ENCODE assay signal across 18 mouse cellular contexts in the genomic region with DNA sequence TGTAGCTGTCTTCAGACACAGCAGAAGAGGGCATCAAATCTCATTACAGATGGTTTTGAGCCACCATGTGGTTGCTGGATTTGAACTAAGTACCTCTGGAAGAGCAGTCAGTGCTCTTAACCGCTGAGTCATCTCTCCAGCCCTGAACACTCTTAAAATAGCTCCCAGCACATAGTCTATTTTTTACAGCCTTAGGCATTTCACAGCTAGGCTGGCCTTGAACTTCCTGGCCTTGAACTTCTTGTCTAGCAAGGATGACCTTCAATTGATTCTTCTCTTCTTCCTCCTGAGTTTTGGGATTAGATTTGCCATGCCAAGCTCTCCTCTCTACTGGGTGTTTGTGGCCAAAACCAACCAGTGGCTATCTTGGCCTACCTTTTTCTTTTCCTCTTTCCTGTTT. TPM values are rescaled to one million over a fixed set of nuclear protein-coding genes. Genes with fewer than 3 reads are reported as not detected.
DNase-seq lines count a peak whose midpoint lies in the region; ATAC-seq and TF ChIP-seq lines count a peak whose summit lies in the region.
"Had no signal": no experiment of that assay in that cellular context is flagged by ENCODE, and none has a peak within 500 bp of the region (broad histone marks: within the 10 kb centered on the region; RNA-seq: fewer than 3 reads in every experiment).

No protein-coding gene starts in this region.

- ATAC-seq in liver, postnatal 0 days: no peak

- DNase-seq in adrenal gland, adult (ENCODE audit: inconsistent age in 2 of 2, low spot score in 1 of 2): peak; percentile 37 to 64
- DNase-seq in adrenal gland, postnatal 10 days: no peak
- peak; percentile 47 for DNase-seq in liver, adult 2 months (ENCODE audit: extremely low read depth, low read depth, low spot score)
- no peak for DNase-seq in liver
- DNase-seq in R1 (ENCODE audit: low read depth, low spot score): peak; percentile 94
- no peak for DNase-seq in liver, postnatal 0 days
- DNase-seq in layer of hippocampus, postnatal 10 days (ENCODE audit: low spot score in 2 of 2): no peak
- DNase-seq in cerebellum, adult 2 months: no peak
- DNase-seq: B cell, adult 2 months; cerebellum, adult 9-10 months; heart, postnatal 10 days; kidney, adult 9 months; lung, adult 18-20 months; lung, postnatal 4 days; spleen, adult 18-20 months; thymus, postnatal 14 days had no signal

- no peak for TF ChIP-seq POLR2A in liver, adult 2 months (IDR thresholded peaks at IDR 0.05; ENCODE audit: extremely low read depth, insufficient read depth, low read length)
- no peak for TF ChIP-seq POLR2A in cerebellum, adult 2 months (IDR thresholded peaks at IDR 0.05; ENCODE audit: borderline replicate concordance, insufficient read depth, low read length)

- TF ChIP-seq EP300 in liver, postnatal 0 days (IDR thresholded peaks at IDR 0.05; ENCODE audit: low read depth): no peak

- H3K27me3 ChIP-seq in liver, adult 2 months (ENCODE audit: control insufficient read depth, insufficient read depth, low read length): no peaks in the 10 kb centered on the region
- H3K27me3 ChIP-seq in liver, postnatal 0 days (ENCODE audit: insufficient read depth, low read length): no peaks in the 10 kb centered on the region
- no peaks in the 10 kb centered on the region for H3K27me3 ChIP-seq in cerebellum, adult 2 months (ENCODE audit: control insufficient read depth, insufficient read depth, low read length)
- H3K27me3 ChIP-seq: hindbrain, embryonic 15.5 days; neural tube, embryonic 15.5 days had no signal

- H3K4me3 ChIP-seq in liver, adult 2 months (ENCODE audit: insufficient read depth, low read depth, low read length): no peak overlapping the region
- peak overlapping the region; percentile 64 for H3K4me3 ChIP-seq in liver, postnatal 0 days (ENCODE audit: low read depth, low read length)
- no peak overlapping the region for H3K4me3 ChIP-seq in cerebellum, adult 2 months (replicated peaks; ENCODE audit: insufficient read depth, low read depth, low read length)
- H3K4me3 ChIP-seq: hindbrain, embryonic 15.5 days; neural tube, embryonic 15.5 days had no signal

- peaks cover 11% of the 10 kb centered on the region; the same call in 1 of the 2 replicates for H3K9me3 ChIP-seq in liver, postnatal 0 days (ENCODE audit: low read length)
- H3K9me3 ChIP-seq: hindbrain, embryonic 15.5 days; neural tube, embryonic 15.5 days had no signal

- TF ChIP-seq CTCF in liver, adult 2 months (IDR thresholded peaks at IDR 0.05; ENCODE audit: low read depth, low read length): no peak
- TF ChIP-seq CTCF in liver, postnatal 0 days (IDR thresholded peaks at IDR 0.05; ENCODE audit: low read depth): no peak
- TF ChIP-seq CTCF in cerebellum, adult 2 months (IDR thresholded peaks at IDR 0.05; ENCODE audit: borderline replicate concordance, insufficient read depth, low read depth, low read length): no peak

- no peak overlapping the region for H3K27ac ChIP-seq in liver, adult 2 months (replicated peaks; ENCODE audit: insufficient read depth, low read depth, low read length)
- no peak overlapping the region for H3K27ac ChIP-seq in liver, postnatal 0 days (ENCODE audit: low read depth)
- no peak overlapping the region for H3K27ac ChIP-seq in cerebellum, adult 2 months (ENCODE audit: insufficient read depth, low read length)
- H3K27ac ChIP-seq: hindbrain, embryonic 15.5 days; neural tube, embryonic 15.5 days had no signal

- H3K79me2 ChIP-seq in liver, adult 2 months (ENCODE audit: control insufficient read depth, insufficient read depth, low read length): peaks cover 3% of the 10 kb centered on the region; the same call in 1 of the 2 replicates

- WGBS in liver, adult 2 months: 79% methylated on average over 1 of the region's 1 CpGs
- WGBS in liver, postnatal 0 days (ENCODE audit: insufficient replicate concordance): 68% methylated on average over 1 of the region's 1 CpGs
- 85% methylated on average over 1 of the region's 1 CpGs for WGBS in cerebellum, adult 2 months

- H3K4me2 ChIP-seq in liver, postnatal 0 days (ENCODE audit: low read depth, low read length): peak overlapping the region; percentile 66

- no peak overlapping the region for H3K9ac ChIP-seq in liver, adult 2 months (ENCODE audit: low read depth, low read length)
- no peak overlapping the region for H3K9ac ChIP-seq in liver, postnatal 0 days (replicated peaks)
- H3K9ac ChIP-seq: hindbrain, embryonic 15.5 days; neural tube, embryonic 15.5 days had no signal

- H3K36me3 ChIP-seq in liver, adult 2 months (ENCODE audit: control insufficient read depth, insufficient read depth, low read length): peaks cover 30% of the 10 kb centered on the region
- peaks cover 23% of the 10 kb centered on the region for H3K36me3 ChIP-seq in liver, postnatal 0 days (replicated peaks; ENCODE audit: insufficient read depth, low read length)

- peaks cover 16% of the 10 kb centered on the region for H3K4me1 ChIP-seq in liver, adult 2 months (ENCODE audit: control insufficient read depth, insufficient read depth, low read length)
- peaks cover 12% of the 10 kb centered on the region for H3K4me1 ChIP-seq in liver, postnatal 0 days (ENCODE audit: insufficient read depth)
- no peaks in the 10 kb centered on the region for H3K4me1 ChIP-seq in cerebellum, adult 2 months (ENCODE audit: control insufficient read depth, insufficient read depth, low read length)

RNA-seq across cellular contexts. Expression of gene Resf1, which starts 2.6 kb away (rescaled TPM):
- 10 to 100 TPM; 34.2 to 46.3 TPM for total RNA-seq in adrenal gland, postnatal 10 days (2021)
- 20.1 and 20.8 TPM in 2 replicates for total RNA-seq in liver, adult 2 months (2014; rRNA removed)
- 4.1 and 7.5 TPM in 2 replicates for polyA plus RNA-seq in liver, adult 2 months (2012; rRNA removed)
- polyA plus RNA-seq in liver, postnatal 0 days (2015; fragmentation: Nextera tagmentation; extraction: Ambion mirVana): 16.0 and 22.3 TPM in 2 replicates
- 10 to 100 TPM; 15.8 to 17.7 TPM for total RNA-seq in layer of hippocampus, postnatal 10 days (2021)
- polyA plus RNA-seq in cerebellum, adult 2 months (2012; rRNA removed): 6.9 and 7.8 TPM in 2 replicates

Comparison
In these comparisons a context has a peak if more than half of its experiments do, and no peak if none do; other contexts are left out.
1. DNase-seq: peak in adrenal gland, adult (2 of 2), liver, adult 2 months (single experiment) and R1 (single experiment); none in adrenal gland, postnatal 10 days (single experiment), liver (single experiment), liver, postnatal 0 days (single experiment), layer of hippocampus, postnatal 10 days (0 of 2) and cerebellum, adult 2 months (0 of 2).